Mouse (Mus musculus) embryonic facial prominence, embryonic 13.5 days (tissue): ENCODE data around the gene Gm37596. TPM values are rescaled to one million over a fixed set of nuclear protein-coding genes. Genes with fewer than 3 reads are reported as not detected.
"Not testable (repeated sequence)": the region's sequence is repeated elsewhere in the genome, so short reads cannot be mapped to it uniquely, and the experiment has no call there.

Experiments used
- ATAC-seq: fragments of 200-750 bp; cut with Nextera tagmentation; 2 replicates; pipeline ENCODE4 v1.8.0; 2017; ENCODE audit warnings: low read depth; ENCODE audit not compliant: insufficient number of reproducible peaks, insufficient read depth, low FRiP score, low TSS enrichment
- H3K27ac ChIP-seq: fragments of 300-500 bp; sonication (generic); 2 replicates; pipeline ENCODE4 v1.5.1; 2015; ENCODE audit warnings: moderate library complexity, mild to moderate bottlenecking, inconsistent platforms
- H3K27me3 ChIP-seq: fragments of 300-500 bp; sonication (generic); 2 replicates; pipeline ENCODE4 v1.6.1; 2015; ENCODE audit warnings: mild to moderate bottlenecking, inconsistent platforms
- H3K36me3 ChIP-seq: fragments of 300-500 bp; sonication (generic); 2 replicates; pipeline ENCODE4 v1.6.1; 2015; ENCODE audit warnings: mild to moderate bottlenecking, inconsistent platforms
- H3K4me1 ChIP-seq: fragments of 300-500 bp; sonication (generic); 2 replicates; pipeline ENCODE4 v1.6.1; 2015; ENCODE audit warnings: inconsistent platforms
- H3K4me2 ChIP-seq: fragments of 300-500 bp; sonication (generic); 2 replicates; pipeline ENCODE4 v1.6.1; 2015; ENCODE audit warnings: moderate library complexity, mild to moderate bottlenecking, inconsistent platforms
- H3K4me3 ChIP-seq: fragments of 300-500 bp; sonication (generic); 2 replicates; pipeline ENCODE4 v1.5.1; 2015; ENCODE audit warnings: mild to moderate bottlenecking, inconsistent platforms
- H3K9ac ChIP-seq: fragments of 300-500 bp; sonication (generic); 2 replicates; pipeline ENCODE4 v1.6.1; 2015; ENCODE audit warnings: mild to moderate bottlenecking, inconsistent platforms
- H3K9me3 ChIP-seq: fragments of 300-500 bp; sonication (generic); 2 replicates; pipeline ENCODE4 v1.6.1; 2016; ENCODE audit warnings: inconsistent platforms
- WGBS: fragments of 180-500 bp; shearing (Covaris S2); methylation state at CpG from one replicate; pipeline ENCODE4 v1.1.7; 2015; ENCODE audit warnings: mixed read lengths; 5-methylcytosine and 5-hydroxymethylcytosine counted together
- polyA plus RNA-seq: library from polyadenylated mRNA; unstranded; fragments of >200 nt; fragmentation: Nextera tagmentation; extraction: Ambion mirVana; gene quantifications from 2 replicates; pipeline ENCODE4 v1.2.1, GENCODE M21; 2015

The Gm37596 gene
- polyA plus RNA-seq, result not detected in 2 replicates

GRCm38 (mm10) chr3:93692970-93693369 is at the start of gene Gm37596:
TSS of gene Gm37596 (minus strand) at chr3:93693070.
- not testable (repeated sequence) for H3K4me3 ChIP-seq, H3K27ac ChIP-seq, H3K36me3 ChIP-seq, H3K27me3 ChIP-seq, H3K9ac ChIP-seq, H3K4me2 ChIP-seq, ATAC-seq, H3K9me3 ChIP-seq, H3K4me1 ChIP-seq
- whole genome bisulfite sequencing, result 50% methylated on average over 1 of the region's 2 CpGs

- H3K9me3 ChIP-seq, ATAC-seq, H3K4me1 ChIP-seq, H3K27ac ChIP-seq, H3K4me2 ChIP-seq, H3K36me3 ChIP-seq, H3K9ac ChIP-seq, H3K27me3 ChIP-seq, H3K4me3 ChIP-seq: not testable (repeated sequence)
- WGBS, result 81% methylated on average over 2 of the region's 2 CpGs
Measured at GRCm38 (mm10) chr3:93708969-93709637, 16.2 kb upstream of the Gm37596 start.

GRCm38 (mm10) chr3:93676210-93676609 is 16.7 kb downstream of the Gm37596 start, which contains the start of gene Tdpoz1:
TSS of gene Tdpoz1 (minus strand) at chr3:93676310.
- not testable (repeated sequence) for H3K4me2 ChIP-seq, H3K4me1 ChIP-seq, H3K4me3 ChIP-seq, H3K9me3 ChIP-seq, H3K36me3 ChIP-seq, ATAC-seq, H3K27ac ChIP-seq, H3K9ac ChIP-seq, H3K27me3 ChIP-seq
- 84% methylated on average over 3 of the region's 4 CpGs for WGBS

- 82% methylated on average over 5 of the region's 6 CpGs for WGBS
Measured at GRCm38 (mm10) chr3:93670805-93671503, 21.9 kb downstream of the Gm37596 start.

GRCm38 (mm10) chr3:93654260-93654659 is 38.6 kb downstream of the Gm37596 start:
- H3K4me1 ChIP-seq, result no peaks in the 10 kb centered on the region
- H3K27me3 ChIP-seq, result no peaks in the 10 kb centered on the region
- no peak overlapping the region for H3K27ac ChIP-seq
- no peak overlapping the region for H3K9ac ChIP-seq
- H3K36me3 ChIP-seq, result no peaks in the 10 kb centered on the region
- no peak overlapping the region for H3K4me2 ChIP-seq
- 76% methylated on average over 1 of the region's 1 CpGs for whole genome bisulfite sequencing
- H3K4me3 ChIP-seq, result no peak overlapping the region
- ATAC-seq, result no peak
- H3K9me3 ChIP-seq, result no peaks in the 10 kb centered on the region

More at GRCm38 (mm10) chr3:93670805-93671503, 21.9 kb downstream of the Gm37596 start:
- H3K4me2 ChIP-seq, H3K4me3 ChIP-seq, H3K9ac ChIP-seq, H3K27ac ChIP-seq, H3K9me3 ChIP-seq, H3K36me3 ChIP-seq, H3K4me1 ChIP-seq, ATAC-seq, H3K27me3 ChIP-seq: not testable (repeated sequence)

- no peak within 1 kb of the TSS for H3K27ac ChIP-seq
- no peaks in the 10 kb centered on the region for H3K36me3 ChIP-seq
- no peaks in the 10 kb centered on the region for H3K27me3 ChIP-seq
- no peak within 1 kb of the TSS for H3K9ac ChIP-seq
- no peak for ATAC-seq
- H3K9me3 ChIP-seq, result no peaks in the 10 kb centered on the region
- no peak within 1 kb of the TSS for H3K4me2 ChIP-seq
- no peaks in the 10 kb centered on the region for H3K4me1 ChIP-seq
- WGBS, result 75% methylated on average over 3 of the region's 3 CpGs
- H3K4me3 ChIP-seq, result no peak within 1 kb of the TSS
Measured at GRCm38 (mm10) chr3:93652586-93652985, 40.3 kb downstream of the Gm37596 start, which contains the start of gene Tdpoz2. TSS of gene Tdpoz2 (minus strand) at chr3:93652686.

Other genes with a start within 250 kb of the Gm37596 start
- gene Tchhl1, start 224.3 kb downstream of the Gm37596 start, polyA plus RNA-seq, result not detected in 2 replicates
- gene S100a11, start 172.6 kb downstream of the Gm37596 start, polyA plus RNA-seq, result 1,381 and 1,392 TPM in 2 replicates
- 507 and 556 TPM in 2 replicates for gene S100a10, start 138.0 kb downstream of the Gm37596 start, polyA plus RNA-seq
- not detected in 2 replicates for gene Tdpoz2, start 40.4 kb downstream of the Gm37596 start, polyA plus RNA-seq
- gene Tdpoz1, start 16.8 kb downstream of the Gm37596 start, polyA plus RNA-seq, result not detected in 2 replicates
- not detected in 2 replicates for gene Gm5773, start 79.9 kb upstream of the Gm37596 start, polyA plus RNA-seq
- gene Tdpoz4, start 103.3 kb upstream of the Gm37596 start, polyA plus RNA-seq, result not detected in 2 replicates
- gene Tdpoz3, start 132.9 kb upstream of the Gm37596 start, polyA plus RNA-seq, result not detected in 2 replicates